Mouse (Mus musculus) left cerebral cortex, adult 18-20 months (tissue): ENCODE results near the gene Gm45233. TPM values are rescaled to one million over a fixed set of nuclear protein-coding genes. Genes with fewer than 3 reads are reported as not detected.
"Not testable (repeated sequence)": the region's sequence is repeated elsewhere in the genome, so short reads cannot be mapped to it uniquely, and the experiment has no call there.

Experiments used
- DNase-seq, 2 experiments: peaks; one replicate each; pipeline ENCODE4 v3.0.0; 2021 to 2022; ENCODE audit warnings: low spot score in 2 of 2, mixed read lengths in 1 of 2
- long read RNA-seq, 2 experiments: library from polyadenylated mRNA; stranded (forward); transcript quantifications; one replicate each; pipeline ENCODE4 v2.0.0; 2021
- total RNA-seq, 2 experiments: library from RNA; stranded (reverse); gene quantifications; 2 replicates each; pipeline ENCODE4 v1.2.3; 2021

Gene Gm45233
- total RNA-seq, result under 1 TPM in 1 of 2 experiments, not detected in 1; 0.81 TPM
- long read RNA-seq, experiment 1, result 0 reads
- long read RNA-seq, experiment 2, result 0 reads

DNA sequence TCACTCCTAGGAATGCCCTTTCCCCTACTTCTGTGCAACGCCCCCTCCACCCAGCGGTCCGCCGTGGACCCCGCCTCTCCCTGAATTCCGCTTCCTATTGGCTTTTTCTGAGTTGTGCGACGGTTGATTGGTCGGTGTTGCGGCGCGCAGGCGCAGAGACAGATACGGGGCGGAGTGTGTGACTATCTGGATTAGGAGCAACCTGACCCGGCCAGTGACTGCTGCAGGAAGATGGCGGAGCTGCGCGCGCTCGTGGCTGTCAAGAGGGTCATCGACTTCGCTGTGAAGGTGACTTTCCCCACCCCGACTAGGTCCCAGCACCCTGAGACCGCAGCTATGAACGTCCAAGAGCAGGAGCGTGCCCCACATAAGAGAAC is at the start of gene Gm45233, which contains the start of gene Etfb:
Gene Gm45233 (plus strand): TSS at position 212 of the 377 bp plus-strand sequence.
Gene Etfb (plus strand): TSS at position 167 of the 377 bp plus-strand sequence.
- peak; percentile 90 to 95 for DNase-seq

DNA sequence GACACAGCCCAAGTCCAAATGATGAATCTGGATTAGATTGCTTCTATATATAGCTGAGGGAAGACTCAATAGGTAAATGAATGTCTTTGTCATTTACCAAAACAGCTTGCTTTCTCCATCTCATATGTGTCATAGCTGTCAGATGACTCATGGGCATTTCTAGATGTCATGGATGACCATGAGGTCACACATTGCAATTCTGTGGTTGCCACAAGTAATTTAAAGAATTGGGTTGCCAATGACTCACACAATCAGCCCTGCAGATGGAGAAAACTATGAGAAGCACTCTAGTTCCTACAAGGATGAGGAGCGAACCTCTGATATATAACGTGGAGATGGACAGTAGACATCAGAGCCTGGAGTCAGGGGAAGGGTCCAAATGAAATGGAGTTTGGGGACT is 44.4 kb upstream of the Gm45233 start:
- DNase-seq, result no peak

DNA sequence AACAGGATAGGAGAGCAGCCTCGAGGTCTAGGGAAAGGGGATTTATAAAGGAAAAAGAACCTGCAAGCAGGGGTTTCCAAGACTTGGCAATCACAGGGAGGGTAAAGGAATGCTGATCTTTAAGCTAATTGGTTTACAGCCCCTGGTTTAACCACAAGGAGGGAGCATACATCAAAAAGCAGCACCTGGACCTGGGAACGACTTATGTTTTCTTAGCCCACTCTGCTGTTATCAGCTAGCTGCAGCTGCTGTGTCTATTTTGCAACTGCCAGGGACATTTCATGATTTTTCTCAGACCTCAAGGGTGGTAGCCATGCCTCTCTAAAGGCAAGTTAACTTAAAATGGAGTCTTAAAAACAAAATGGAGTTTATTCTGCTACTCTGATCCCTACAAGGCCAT is 41.2 kb upstream of the Gm45233 start:
- no peak for DNase-seq

DNA sequence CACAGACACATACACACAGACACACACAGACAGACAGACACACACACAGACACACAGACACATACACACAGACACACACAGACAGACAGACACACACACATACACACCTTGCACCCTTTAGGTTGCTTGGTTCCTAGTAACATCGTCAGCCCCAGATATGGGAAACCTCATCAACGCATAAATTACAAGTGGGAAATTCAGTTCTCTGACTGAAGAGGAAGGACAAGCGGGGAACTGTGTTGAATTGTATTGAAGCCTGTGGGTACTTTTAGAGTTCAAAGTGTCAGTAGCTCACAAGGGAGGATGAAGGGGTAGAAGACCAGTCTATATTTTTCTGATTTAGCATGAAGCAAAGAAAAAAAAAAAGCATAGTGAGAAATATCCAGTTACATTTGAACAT is 36.4 kb upstream of the Gm45233 start:
- no peak for DNase-seq

DNA sequence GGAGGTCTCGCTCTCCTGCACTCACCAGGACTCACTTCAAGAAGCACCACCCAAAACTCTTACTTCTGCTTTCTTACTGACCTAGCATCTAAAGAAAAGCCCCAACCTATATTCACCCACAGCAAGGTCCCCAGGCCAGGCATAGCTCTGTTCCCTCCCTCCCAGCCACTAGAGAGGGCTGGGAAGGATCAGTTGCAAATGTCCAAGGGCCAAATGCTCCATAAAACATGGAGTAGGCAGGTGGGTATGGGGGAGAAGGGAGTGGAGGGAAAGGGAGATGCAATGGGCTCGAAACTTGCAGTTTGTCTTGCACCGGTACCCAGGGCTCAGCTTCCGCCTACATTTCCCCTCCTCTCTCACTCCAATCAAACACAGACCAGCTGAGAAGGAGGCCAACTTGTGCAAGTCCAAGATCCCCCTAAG is 35.8 kb upstream of the Gm45233 start, which contains the start of gene Siglecg:
Gene Siglecg (plus strand): TSS at position 74 of the 423 bp plus-strand sequence.
- no peak for DNase-seq

DNA sequence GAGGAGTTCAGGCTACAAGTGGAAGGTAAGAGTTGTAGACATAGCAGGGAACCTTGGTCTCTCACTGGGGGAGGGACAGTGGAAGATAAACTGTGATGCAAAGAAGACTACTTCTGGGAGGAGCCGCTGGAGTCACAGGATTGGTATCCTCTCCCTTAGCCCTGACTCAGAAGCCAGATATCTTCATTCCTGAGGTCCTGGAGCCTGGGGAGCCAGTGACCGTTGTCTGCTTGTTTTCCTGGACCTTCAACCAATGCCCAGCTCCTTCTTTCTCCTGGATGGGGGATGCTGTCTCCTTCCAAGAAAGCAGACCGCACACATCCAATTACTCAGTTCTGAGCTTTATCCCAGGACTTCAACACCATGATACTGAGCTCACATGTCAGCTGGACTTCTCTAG is 34.8 kb upstream of the Gm45233 start:
- no peak for DNase-seq

DNA sequence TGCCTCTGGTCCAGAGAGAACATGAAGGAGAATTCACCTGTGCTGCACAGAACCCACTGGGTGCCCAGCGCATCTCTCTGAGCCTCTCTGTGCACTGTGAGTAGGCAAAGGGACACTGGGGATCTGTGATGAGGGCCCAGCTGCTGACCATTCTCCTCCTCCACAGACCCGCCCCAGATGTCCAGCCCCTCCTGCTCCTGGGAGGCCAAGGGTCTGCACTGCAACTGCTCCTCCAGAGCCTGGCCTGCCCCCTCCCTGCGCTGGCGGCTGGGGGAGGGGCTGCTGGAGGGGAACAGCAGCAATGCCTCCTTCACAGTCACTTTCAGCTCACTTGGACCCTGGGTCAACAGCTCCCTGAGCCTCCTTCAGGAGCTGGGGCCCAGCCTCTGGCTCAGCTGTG is 32.2 kb upstream of the Gm45233 start:
- not testable (repeated sequence) for DNase-seq

DNA sequence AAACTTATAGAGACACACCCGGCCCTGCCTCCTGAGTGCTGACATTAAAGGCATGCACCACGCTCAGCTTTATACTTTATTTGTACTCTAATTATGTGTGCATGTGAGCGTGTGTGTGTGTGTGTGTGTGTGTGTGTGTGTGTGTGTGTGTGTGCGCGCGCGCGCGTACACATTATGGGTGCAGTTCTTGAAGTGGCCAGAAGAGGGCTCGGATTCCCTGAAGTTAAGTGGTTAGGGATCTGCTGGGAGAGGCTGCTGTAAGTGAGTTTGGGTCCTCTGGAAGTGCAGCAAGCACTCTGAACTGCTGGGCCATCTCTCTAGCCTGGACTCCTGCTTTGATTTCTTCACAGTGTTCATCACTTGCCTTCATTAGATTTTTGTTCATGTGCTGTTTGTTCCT is 26.6 kb upstream of the Gm45233 start:
- no peak for DNase-seq

DNA sequence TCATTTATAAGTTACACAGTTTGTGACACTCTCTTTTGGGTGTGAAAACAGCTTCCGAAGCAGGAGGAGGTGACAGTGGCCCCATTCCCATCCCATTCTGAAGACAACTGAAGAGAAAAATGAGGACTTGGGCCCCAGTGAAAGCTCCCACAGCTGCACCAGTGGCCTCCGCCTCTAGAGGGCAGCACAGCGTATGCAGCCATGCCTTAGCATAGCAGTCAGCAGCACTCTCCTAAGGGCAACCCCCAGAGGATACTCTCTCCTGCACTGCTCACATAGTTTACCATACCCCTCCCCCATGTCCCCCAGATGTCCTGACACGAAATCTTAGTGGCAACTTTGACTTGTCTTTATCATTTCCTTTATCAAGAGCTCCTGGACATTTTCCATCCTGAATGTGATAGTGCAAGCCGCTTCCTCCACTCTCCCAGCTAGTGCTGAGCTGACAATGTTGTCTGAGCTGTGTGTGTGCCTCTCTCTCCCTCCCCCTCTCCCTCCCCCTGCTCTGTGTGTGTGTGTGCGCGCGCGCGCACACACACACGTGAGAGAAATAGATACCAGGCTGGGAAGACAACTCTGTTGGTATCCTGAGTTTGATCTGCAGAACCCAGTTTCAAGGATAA is 20.8 kb upstream of the Gm45233 start:
- peak; percentile 84 to 94 for DNase-seq

DNA sequence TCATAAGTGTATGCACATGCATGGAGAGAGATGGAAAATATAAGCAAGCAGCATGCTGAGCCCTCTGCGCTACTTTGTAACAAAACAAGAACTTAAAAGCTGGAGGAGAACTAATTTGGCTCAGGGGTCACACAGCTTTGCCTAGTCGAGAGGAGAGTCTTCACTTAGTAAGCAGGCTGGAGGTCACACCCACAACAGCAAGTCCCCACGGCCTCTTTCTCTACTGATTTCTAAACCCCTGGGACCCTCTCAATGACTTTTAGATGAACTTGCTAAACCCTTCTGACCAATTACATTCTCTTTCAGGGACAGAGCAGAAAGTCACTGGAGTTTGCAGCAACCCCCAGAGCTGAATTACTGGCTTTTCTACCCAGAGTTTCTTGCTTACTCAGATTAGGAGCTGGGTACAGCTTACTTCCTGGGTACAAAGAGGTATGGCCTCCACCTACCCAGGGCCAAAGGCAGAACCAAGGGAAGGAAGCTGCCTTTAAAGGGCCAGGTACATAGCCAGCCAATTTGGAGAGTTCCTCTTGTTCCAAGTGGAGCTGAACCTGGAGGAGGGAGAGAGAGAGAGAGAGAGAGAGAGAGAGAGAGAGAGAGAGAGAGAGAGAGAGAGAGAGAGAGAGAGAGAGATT is 19.8 kb upstream of the Gm45233 start:
- no peak for DNase-seq

DNA sequence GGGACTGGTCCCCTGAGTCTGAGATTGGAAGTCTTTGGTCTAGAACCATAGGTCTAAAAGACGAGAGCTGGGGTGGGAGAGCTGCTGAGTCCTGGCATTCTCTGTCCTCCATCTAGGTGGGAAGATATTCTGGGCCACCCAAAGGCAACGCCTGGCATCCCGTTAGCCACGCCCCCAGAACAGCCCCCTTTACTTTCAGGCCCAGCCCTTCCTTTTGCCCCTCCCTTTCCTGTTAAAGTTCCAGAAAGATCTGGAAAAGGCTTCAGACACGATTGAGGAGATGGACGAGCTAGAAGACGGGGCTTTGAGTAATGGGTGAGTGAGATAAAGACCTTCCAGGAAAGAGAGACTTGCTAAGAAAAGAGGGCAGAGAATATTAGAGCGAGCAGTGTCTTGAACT is 16.5 kb upstream of the Gm45233 start, which contains the start of gene Lim2:
Gene Lim2 (plus strand): TSS at position 265 of the 400 bp plus-strand sequence.
- no peak for DNase-seq

DNA sequence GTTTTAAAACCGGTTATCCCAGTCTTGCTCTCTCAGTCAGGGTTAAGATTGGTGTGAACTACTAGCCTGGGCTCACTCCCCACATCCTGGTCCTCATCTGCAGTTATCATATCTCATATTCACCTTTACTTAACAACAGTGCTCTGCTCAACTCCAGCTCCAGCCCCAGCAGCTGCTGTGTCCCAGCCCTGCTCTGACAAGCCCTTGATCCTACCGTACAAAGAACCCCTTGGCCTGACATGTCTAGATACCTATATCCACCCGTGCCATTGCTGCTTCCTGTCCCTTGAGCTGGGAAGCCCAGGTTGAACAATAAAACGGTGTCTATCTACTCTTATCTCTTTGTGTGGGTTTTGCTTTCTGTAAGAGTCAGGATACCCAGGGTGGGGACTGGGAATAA is 14.4 kb upstream of the Gm45233 start:
- no peak for DNase-seq

DNA sequence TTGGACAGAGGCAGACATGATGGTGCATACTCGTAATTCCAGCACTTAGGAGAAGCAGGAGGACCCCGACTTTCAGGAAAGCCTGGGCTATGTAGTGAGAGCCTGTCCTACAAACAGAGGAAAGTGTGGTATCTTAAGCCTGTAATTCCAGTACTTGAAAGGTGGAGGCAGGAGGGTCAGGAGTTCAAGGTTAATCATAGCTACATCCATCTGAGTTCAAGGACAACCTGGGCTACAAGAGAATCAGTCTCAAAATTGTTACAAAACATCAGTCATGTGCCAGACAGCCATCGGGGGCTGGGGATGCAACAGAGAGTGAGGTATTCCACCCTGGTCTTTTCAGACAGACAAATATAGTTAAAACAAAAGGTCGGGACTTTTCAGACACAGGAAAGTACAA is 11.0 kb upstream of the Gm45233 start:
- no peak for DNase-seq

DNA sequence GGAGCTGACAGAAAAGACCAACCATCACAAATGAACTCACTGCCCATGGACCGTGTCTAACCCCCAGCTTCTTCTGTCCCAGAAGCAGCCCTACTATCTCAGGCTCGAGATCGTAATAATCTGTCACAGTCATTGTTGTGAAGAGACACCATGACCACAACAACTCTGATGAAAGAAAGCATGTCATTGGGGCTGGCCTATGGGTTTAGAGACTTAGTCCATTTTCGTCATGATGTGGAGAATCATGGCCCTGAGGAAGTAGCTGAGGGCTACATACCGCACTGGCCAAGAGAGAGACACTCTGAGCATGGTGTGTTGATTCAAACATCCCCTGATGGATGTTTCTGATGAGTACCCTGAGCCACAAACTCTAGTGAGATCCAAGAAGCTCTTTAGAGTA is 9.3 kb upstream of the Gm45233 start:
- DNase-seq, result no peak

DNA sequence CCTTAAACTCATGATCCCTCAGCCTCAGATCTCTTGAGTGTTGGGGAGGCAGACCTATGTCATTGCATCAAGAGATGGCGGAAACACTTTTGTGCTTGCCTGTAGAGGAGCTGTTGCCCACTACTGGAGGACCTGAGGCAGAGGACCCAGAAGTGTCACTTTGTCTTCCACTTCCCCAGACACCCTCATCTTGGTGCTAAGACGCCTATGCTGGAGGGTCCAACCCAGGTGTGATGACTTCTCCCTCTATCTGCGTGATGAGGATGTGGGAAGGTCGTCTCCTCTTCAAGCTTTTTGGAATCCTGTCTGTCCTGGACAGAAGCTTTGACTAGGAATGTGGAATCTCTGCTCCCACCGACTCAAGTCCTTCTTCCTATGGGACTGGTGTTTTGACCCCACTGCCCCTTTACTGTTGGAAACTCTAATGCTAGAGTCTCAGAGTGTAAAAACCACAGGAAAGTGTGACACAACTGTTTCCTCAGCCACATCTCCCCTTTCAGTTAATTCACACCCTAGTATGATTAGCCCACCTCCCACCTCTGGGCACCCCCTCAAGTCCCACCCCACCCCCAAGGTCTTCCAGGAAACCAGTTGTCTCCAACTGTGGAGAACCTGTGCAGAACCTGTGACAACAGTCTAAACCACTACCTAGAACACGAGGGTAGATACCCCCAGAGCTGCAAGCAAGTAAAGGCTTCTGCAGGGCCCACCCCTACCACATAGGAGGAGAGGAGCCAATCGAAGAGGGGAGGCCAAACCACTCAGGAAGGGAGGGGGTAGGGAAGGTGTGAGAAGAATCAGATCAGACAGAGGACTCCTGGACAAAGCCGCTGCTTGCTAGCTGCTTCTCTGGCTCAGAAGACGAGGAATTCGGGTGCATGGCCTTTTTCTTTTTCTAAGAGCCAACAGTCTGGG is 7.3 kb upstream of the Gm45233 start, which contains the start of gene Nkg7:
Gene Nkg7 (plus strand): TSS at position 733 of the 915 bp plus-strand sequence.
- no peak for DNase-seq

DNA sequence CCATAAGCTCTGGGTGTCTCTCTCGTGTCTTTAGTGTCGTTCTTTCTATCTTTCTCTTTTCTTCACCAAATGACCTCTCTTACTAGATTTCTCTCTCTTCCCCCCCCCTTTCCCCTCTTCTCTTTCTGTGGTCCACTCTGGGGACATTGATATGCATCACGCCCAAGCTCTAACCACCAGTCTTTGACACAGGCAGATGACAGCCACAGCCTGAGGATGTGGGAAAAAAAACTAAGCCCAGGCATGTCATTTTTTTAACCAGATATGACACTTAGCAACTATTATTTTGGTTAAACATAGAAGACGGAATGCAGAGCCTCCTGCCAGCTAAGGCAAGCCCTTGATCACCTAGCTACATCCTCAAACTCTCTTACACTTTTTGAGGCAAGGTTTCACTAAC is 5.3 kb upstream of the Gm45233 start:
- DNase-seq, result no peak

DNA sequence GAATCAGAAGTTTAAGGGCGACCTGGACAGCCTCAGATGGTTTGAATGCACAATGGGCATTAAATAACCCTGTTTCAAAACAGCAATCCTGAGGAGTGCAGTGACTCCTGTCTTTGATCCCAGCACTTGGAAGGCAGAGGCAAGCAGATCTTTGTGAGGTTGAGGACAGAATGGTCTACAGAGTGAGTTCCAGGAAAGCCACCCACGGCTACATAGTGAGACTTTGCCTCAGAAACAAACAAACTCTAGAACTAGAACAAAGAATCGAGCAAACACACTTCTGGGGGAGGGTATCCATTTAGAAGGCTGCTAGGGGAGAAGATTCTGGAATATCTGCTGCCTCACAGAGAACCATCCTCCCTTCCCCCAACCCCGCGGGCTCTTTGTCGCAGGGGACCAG is 3.4 kb upstream of the Gm45233 start, which contains the start of gene Cldnd2:
Gene Cldnd2 (plus strand): TSS at position 301 of the 400 bp plus-strand sequence.
- DNase-seq, result no peak

DNA sequence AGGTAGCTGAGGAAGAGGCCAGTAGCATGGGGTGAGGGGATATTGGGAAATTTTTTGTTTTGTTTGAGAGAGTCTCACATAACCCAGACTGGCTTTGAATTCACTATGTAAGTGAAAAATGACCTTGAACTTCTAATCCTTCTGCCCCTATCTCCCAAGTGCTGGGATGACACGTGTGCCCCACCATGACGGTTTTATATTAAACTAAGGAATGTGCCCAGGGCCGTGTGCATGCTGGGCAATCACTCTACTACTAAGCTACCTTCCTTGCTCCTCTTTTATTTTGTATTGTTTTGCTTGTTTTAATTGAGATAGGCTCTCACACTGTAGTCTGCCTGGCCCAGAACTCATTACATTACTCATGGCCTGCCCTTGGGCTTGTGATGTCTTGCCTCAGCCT is 2.9 kb upstream of the Gm45233 start:
- DNase-seq, result no peak

DNA sequence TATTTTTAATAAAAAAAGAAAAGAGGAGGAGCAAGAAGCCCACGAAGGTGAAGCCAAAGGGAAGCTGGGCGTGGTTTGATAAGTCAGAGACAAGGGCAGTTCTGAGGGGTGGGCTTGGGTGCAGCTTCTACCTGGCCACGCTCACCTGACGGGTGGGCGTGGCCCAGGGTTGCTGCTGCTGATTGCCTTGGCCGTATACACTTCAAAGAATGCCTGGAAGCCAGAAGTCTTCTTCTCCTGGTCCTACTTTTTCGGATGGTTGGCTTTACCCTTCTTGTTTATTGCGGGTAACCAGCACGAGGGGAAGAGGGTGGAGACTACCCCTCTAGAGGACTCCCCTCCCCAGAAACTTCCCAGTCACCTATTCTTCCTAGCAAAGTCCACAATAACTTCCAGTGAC is 1.2 kb upstream of the Gm45233 start:
- DNase-seq, result no peak

DNA sequence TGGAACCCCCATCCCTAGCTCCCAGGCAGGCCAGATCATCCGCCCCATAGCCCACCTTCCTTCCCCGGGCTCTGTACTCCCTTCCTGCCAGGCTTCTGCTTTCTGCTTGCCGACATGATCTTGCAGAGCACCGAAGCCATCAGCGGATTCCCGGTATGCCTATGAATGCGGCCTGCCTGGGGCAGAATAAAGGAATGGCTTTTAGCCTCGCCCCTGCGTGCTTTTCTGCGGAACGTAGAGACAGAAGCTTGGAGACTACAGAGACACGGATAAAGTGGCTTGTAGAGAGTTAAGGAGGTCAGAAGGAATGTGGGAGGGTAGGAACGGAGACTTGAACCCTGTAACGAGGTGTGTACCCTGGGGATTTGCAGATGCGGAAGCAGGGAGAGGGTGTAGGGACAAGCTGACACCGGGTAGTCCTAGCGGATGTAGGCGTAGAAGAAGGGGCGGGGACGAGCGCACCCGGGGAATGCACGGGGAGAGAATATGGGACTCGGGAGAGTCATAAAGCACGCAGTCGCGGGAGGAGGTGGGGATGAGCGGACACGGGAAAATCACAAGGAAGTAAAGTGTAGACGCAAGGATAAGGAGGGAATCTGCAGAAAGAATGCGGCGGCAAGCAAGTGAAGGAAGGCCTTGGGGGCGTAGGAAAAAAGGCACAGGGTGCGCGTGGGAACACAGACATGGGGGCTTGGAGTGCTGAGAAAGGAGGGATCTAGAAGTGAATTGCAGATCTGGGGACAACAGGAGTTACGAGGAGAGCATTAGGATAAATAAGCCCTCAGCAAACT is 607 bp upstream of the Gm45233 start:
- peak; percentile 53 to 75 for DNase-seq

DNA sequence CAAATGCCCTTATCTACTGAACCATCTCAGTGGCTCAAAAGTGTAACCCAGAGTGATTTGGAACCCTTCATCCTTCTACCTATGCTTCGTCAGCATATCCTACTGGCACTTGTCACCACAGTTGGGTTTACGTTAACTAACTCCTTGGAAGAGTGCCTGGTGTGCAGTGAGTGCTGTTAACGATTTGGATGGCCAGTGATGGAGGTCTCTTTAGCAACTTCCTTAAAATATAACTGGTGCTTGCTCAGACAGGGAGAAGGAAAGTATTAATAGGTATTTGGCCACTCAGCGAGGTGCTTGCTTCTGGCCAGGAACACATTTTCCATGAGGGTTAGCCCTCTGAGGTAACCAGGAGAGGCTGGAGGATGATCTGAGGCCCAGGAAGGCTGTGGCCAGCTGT is 3.9 kb downstream of the Gm45233 start:
- DNase-seq, result no peak
